Mouse (Mus musculus) telencephalon, adult 2 months (tissue): Measurements from ENCODE around the gene Sipa1l2.
A peak's percentile ranks its signal among the peaks of the same experiment; 100 is the strongest.

Experiments used
- DNase-seq: peaks from one replicate; pipeline ENCODE4 v3.0.0-alpha.2; 2011; ENCODE audit warnings: low read depth, low spot score

Sipa1l2 gene

DNA sequence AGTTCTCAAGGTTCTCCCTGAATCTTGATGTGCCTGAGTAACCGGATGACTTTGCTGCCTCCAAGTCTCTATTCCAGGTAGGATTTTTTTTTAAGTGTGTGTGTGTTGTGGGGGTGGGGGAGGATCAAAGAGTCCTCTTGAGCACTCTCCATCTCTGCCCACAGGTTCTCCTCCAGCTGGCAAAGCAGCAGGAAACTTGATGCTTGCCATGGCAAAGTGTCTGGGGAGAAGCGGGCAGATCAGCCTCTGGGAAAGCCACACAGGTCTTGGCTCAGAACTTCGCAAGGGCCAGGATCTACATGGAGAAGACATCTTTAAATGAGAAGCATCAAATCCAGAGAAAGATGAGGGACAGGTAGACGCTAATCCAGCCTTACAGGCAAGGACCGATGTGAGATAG, 10.8 kb upstream of the Sipa1l2 start:
- DNase-seq = no peak

DNA sequence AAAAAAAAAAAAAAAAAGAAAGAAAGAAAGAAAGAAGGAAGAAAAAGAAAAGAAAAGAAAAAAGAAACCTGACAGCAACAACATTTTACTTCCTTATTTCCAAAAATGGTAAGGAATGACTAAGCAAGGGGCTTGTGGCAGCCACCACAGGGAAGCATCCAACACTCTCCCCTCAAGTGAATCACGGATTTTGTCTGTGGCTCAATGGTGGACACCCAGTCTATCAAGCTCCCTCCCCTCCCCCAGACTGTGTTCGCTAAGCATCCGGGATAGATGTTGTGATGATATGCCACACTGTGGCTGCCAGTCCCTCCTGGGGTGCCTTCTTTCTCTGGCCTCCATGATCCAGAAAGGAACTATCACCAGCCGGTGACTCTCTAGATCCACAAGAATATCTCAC, 6.5 kb upstream of the Sipa1l2 start:
- DNase-seq = no peak

DNA sequence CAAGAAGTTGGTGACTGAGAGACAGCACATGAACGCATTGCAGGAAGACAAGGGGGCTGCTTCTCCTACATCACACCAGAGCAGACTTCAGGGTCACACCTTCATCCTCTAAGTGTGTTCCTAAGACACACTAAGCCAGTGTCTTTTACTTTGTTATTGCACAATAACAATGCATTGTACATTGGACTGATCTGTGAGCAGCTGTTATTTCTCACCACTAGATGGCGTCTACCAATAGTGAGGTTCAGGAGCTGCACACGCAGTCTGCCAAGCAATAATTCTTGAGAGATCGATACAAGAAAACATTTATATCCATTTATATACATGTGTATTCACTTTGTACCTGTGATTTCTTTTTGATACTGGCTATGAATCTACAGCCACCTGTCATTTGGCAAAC, 4.7 kb upstream of the Sipa1l2 start:
- no peak for DNase-seq

GRCm38 (mm10) chr8:125572246-125572645, 2.6 kb upstream of the Sipa1l2 start:
- DNase-seq = no peak

DNA sequence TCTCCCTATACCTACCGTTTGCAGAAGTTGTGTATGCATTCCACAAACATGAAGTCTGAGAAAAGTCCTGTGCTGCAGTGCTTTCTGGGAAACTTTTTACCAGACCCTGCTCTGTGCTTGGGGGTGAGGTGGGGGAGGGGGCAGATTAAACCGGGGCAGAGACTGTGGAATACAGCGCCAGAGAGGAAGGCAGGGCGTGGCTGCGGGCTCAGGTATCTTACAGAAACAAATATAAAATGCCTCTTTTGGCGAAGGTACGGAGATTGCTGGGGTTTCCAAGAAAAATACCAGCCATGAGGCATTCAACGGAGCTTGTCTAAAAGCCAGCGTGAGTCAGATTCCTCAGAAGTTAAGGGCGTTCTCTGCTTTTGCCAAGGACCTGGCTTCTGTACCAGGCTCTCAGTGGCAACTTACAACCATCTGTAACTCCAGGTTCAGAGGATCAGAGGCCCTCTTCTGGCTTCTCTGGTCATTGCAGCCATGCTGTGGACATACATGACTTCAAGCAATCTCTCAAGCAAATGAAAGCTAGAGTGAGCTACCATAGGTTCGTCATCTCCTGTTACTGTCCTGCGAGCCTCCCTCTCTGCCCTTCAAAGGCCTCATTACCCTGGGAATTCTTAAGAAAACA, 1.3 kb upstream of the Sipa1l2 start:
- DNase-seq = no peak

DNA sequence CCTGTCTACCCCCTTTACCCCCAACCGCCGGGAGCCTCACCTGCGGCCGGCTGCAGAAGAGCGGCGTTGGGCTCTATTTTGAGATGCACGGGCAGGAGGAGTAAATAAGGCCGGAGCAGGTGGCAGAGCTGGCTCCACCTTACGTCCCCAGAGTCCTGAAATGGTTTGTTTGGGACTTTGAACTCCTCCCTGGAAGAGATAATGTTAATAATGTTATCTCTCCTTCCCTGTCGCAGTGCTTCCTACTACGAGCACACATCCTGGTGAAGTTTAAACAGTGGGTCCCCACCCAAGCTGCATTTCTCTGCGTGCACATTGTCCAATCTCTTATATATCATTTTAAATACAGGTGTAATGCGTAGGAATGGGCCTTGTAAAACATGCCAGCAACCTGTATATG, 781 bp upstream of the Sipa1l2 start:
- DNase-seq = no peak

DNA sequence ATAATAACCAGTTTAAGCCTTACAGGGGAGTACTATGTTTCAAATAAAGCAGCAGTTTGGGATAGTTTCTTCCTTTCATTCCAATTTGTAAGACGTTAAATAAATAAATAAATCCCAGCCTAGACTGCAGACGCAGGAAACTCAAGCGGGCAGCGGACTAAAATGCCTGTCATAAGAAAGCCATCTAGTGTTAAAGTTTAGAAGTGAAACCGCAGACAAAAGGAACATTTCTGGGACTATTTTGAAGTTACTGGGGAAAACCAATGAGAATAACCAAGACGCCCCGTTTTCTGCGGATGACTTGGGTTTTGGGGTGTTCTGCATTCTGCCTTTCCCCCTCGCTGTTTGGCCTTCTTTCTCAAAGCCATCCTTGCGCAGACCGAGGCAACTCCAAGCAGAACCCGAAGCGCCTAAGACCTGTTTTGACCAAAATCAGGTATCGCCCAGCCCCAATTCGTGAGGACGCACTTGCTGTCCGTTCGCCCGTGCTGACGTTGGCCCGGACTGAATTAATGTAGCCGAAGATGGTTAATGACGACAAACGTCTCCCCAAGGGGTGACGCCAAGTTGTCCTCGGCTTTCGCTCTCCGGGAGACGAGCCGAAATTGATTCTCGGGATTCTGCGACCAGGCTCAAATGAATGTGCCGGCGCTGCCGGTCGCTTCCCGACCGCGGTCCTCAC, 616 bp downstream of the Sipa1l2 start:
- DNase-seq = peak; percentile 80

- no peak for DNase-seq
Measured at GRCm38 (mm10) chr8:125568421-125568850, 1.2 kb downstream of the Sipa1l2 start.

DNA sequence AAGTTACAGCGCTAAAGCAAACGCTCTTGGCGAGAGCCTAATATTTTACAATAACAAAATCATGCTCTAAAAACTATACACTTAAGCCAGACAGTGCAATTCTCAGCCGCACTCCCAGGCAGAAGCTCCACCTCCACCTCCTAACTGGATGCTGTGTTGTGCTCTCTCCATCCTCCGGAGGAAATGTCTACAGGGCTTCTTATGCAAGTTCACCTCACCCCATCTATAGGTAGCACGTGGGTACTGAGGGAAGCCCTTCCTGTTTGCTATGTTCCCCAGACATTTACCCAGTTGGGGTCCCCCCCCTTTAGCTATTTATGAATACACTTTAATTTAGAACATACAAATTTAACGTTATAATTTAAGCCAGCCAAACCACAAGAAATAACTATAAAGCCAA, 2.0 kb downstream of the Sipa1l2 start:
- DNase-seq = no peak

DNA sequence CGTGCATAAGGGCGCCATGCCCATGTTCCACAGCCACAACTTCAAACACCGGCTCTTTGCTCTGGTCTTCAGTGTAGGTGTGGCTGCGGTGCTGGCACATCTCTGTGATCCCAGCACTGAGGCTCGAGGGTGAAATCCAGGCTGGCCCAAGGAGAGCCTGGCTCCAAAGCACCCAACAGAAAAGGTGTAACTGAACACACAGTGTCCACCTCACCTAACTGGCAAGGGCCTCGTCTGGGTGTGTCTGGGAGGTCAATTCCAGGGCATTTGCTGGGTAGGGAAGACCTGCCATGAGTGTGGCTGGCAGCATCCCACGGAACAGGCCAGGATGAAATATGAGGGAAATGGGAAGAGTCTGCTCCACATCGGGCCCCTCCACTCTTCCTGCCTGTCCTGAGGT, 6.7 kb downstream of the Sipa1l2 start:
- no peak for DNase-seq

DNA sequence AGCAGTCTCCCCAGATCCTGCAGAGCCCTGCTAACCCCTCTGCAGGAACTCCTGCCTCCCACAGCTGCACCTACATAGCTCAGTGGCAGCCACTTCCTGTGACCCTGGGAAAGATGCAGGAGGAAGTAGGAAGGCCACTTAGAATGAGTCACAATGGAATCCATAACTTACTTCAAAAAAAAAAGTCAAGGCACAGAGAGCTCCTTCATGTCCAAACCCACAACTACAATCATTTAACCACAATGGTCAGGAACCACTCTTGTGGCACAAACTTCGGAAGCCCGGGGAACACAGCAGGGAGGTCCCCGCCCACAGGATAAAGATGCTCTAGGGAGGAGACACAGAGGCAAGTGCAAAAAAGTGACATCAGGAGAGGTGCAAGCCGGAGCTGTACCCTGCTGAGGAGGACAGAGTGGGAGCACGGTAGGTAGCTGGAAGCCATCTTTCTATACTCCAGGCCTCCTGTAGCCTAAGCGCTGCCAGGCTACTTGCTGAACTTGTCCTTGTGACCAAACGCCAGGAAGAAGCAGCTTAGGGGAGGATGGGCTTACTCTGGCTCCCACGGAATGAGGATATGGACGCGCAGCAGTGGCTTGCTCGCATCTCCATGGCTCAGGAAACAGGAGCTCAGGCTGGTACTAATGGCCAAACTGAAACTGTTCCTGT, 8.7 kb downstream of the Sipa1l2 start:
- no peak for DNase-seq

DNA sequence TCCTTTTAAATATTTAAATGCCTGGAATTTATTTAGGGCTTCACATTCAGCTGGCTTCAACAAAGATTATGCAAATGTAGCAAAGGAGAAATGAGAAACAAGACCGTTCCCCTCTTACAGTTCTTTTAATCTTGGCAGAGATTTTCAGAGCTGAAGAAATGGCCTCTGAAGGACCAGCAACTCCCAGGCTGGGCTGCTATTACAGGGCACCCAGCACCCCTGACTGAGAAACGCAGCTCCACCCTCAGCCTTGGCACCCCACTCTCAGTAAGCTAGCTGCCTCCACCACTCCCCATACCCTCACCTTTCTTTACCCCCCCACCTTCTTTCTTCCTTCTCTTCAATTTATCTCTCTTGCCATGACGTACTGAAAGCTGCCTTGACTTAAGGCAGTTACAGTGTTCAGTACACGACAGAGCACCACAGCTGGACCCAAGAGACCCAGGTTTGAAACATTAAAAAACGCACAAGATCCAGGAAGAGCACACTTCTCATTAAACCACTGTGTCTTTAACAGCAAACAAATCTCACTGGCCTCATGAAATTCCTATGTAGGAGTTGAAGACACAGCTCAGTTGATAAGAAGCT, 10.4 kb downstream of the Sipa1l2 start:
- DNase-seq = no peak

GRCm38 (mm10) chr8:125558109-125559065, 11.2 kb downstream of the Sipa1l2 start:
- peak; percentile 90 for DNase-seq

DNA sequence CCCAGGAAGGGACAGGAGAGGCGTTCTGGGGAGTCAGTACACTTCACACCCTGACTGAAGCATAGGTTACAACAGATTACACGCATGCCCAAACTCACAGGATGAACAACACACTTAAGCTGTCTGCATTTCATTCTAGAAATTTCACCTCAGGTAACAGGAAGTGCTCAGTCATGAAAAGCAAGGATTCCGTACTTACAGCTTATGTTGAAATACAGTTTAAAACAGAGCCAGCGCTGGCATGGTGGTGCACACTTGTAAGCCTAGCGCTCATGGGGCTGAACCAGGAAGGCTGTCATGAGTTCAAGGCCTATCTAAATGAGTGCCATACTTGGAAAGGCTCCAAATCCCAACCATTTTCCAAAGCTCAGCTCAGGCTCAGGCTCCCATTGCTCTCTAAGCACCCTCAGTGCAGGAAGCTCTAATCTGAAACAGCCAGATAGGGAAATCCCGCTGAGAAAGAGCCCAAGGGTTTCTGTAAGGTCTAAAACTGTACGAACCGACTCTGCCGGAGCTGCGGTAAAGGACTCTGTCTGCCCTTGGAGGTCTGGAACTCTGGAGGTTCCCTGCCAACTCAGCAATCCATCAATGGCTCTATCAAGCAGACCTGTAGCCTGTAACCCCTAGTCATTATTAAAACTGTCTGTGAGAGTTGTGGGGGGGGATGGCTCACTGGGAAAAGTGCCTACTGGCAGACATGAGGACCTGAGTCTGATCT, 12.1 kb downstream of the Sipa1l2 start:
- DNase-seq = no peak

DNA sequence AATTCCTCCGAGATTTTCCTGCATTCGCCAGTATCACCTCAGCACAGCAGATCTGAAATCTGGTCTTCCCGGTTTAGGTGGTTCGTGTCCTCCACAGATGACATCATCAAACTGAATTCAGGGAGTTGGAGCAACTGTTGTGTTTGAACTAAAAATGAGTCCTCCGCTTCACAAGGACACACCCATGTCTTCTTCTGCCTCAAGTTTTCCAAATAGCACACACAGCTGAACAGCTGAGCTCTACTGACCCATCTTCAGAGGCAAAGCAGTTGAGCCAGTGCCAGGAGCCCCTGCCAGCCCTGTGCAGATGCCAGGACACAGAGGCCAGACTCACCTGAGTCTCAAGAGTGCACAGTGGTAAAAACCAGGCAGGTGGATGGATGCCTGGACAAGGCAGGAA, 12.9 kb downstream of the Sipa1l2 start:
- DNase-seq = no peak

DNA sequence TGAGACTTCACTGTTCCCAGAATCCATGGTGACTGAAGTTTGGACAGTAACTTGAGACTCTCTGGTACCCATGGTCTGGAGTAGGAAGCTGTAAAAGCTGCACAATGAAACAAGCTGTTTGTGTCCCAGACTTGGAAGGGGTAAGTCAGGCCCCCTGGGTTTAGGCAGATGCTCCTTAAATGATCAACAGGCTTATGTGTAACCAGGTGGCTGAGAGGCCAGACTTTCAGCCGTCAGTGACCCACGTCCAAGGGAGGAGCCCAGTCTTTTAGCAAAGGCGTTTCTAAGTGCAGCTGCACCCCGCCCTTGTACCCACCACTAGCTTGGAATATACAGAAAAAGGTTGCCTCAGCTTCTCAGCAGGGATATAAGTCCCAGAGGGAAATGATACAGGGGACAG, 19.0 kb downstream of the Sipa1l2 start:
- no peak for DNase-seq

DNA sequence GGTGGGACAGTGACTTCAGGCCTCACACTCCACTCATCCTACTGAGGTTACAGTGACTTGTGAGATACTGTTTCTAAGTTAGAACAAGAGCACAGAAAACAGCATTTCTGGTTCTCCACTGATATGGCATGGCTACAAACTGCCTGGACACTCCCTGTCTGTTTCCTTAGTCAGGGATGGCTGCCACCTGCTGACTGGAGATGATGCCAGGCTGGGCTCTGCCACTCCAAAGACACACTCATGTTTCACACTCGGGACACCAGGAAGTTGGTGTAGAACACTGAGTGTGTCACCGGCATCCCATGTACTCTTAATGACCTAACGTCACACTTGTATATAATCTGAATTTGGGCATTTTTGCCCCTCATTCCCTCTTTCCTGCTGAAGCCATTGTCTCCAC, 22.3 kb downstream of the Sipa1l2 start:
- DNase-seq = no peak

DNA sequence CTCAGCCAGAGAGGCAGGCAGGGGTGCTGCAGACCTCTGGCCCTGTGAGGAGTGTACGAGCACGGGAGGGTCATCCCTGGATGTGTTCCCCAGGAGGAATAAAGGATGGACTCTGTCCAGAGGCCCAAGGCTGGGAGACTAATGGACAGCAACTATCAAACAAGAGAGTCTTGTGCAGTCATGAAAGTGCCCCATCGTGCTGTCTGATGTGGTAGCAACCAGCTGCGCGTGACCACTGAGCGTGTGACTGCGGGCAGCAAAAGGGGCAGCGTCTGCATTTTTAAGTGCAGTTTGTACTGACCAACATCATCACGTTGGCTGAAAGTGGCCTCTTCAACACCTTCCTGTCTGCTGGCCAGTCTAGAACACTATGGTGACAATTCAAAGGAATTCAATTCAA, 23.7 kb downstream of the Sipa1l2 start:
- no peak for DNase-seq

DNA sequence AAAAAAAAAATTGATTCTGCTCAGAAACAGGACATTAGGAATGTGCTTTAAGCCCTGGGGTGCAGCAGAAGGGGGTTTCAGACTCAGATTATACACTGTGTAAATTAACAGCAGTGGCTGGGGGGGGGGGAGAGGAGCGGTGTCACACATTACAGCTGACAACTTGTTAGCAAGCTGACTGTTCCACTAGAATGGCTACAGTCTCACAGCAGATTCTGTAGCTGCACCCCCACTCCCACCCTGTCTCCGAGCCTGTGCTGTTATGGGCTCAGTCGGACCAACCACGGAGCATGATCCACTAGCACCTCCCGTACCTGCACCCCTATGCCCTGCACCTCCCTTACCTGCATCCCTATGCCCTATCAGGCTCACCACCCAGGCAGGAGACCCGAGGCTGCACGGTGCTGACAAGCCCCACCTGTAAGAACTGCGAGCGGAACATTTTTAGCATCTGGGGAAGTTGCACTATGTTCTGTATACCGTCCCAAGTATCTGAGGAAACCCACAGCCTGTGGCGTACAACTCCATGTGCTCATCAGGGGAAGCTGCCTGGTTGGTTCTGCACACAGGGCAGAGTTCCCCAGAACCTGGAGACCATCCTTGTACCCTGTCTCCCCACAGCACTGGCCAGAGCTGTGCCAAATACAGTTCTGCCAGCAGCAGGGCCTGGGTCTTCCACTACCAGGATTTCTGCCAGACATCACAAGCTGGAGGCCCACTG, 26.6 kb downstream of the Sipa1l2 start:
- DNase-seq = no peak
